Mouse (Mus musculus) testis, adult 10 weeks (tissue): ENCODE measurements around the gene 1600015I10Rik. TPM values are rescaled to one million over a fixed set of nuclear protein-coding genes. Genes with fewer than 3 reads are reported as not detected.

Experiments
- polyA plus RNA-seq: library from polyadenylated mRNA; stranded (reverse); fragments of 350-450 nt; fragmentation: Illumina TruSeq; extraction: RNeasy Lipid Tissue Mini Kit (QIAGEN cat#74804); gene quantifications from one replicate; pipeline ENCODE4 v1.2.3, GENCODE M21; 2014; ENCODE audit warnings: low read depth, low replicate concordance

The 1600015I10Rik gene
- polyA plus RNA-seq = not detected

DNA sequence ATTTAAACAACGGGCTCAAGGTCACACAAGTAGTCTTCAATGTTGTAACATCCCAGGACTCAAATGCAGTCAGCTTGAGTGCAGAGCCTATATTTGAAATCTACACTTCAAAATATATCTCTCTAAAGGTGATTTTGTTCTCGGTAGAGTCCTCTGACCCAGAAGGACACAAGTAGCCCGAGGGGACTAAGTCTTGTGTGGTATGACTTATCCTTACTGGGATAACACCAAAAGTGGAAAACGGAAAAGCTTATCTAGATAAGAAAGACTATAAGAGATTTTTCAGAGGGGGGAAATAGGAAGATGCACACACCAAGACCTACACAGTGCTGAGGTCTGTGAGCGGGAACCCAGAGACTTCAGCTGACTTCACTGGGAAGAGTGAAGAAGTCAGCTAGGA is at the start of gene 1600015I10Rik:
Gene 1600015I10Rik (plus strand): TSS at position 301 of the 400 bp plus-strand sequence.

DNA sequence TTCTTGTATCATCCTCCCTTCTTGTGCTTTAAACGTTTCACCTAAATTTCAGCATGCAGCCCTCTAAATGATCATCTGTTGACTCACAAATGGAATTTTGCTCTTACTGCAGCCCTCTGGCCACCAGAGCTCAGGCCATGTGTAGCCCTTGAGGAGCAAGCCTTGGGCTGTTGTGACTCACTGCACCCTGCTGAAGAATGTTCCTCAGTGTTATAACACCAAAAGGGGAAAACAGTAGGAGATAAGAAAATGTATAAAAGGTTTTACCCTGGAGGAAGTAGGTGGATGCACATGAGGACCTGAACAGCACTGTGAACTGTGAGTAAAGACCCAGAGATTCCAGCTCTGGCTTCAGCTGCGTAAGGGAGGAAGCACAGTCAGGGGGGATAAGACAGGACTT is 45.0 kb downstream of the 1600015I10Rik start, which contains the start of gene Doxl2:
Gene Doxl2 (plus strand): TSS at position 301 of the 400 bp plus-strand sequence.

Other genes starting within 250 kb of the 1600015I10Rik start
- 2.3 TPM for gene Gimap4, start 245.3 kb upstream of the 1600015I10Rik start, polyA plus RNA-seq
- gene Gimap6, start 221.7 kb upstream of the 1600015I10Rik start, polyA plus RNA-seq = 1.6 TPM
- gene Gm28053, start 211.3 kb upstream of the 1600015I10Rik start, polyA plus RNA-seq = not detected
- gene Gimap7, start 211.3 kb upstream of the 1600015I10Rik start, polyA plus RNA-seq = not detected
- not detected for gene Gimap1, start 190.8 kb upstream of the 1600015I10Rik start, polyA plus RNA-seq
- 0.28 TPM for gene Gimap5, start 183.7 kb upstream of the 1600015I10Rik start, polyA plus RNA-seq
- 0.25 TPM for gene Gimap3, start 159.0 kb upstream of the 1600015I10Rik start, polyA plus RNA-seq
- gene Tmem176a, start 89.0 kb upstream of the 1600015I10Rik start, polyA plus RNA-seq = 14.7 TPM
- 7.9 TPM for gene Tmem176b, start 88.4 kb upstream of the 1600015I10Rik start, polyA plus RNA-seq
- not detected for gene Aoc1, start 57.0 kb upstream of the 1600015I10Rik start, polyA plus RNA-seq
- not detected for gene Doxl2, start 45.1 kb downstream of the 1600015I10Rik start, polyA plus RNA-seq
- gene Svs1, start 57.0 kb downstream of the 1600015I10Rik start, polyA plus RNA-seq = not detected
- gene Gpnmb, start 106.7 kb downstream of the 1600015I10Rik start, polyA plus RNA-seq = 0.11 TPM
- 16.2 TPM for gene Malsu1, start 143.9 kb downstream of the 1600015I10Rik start, polyA plus RNA-seq